Mouse (Mus musculus): Measurements from ENCODE around the gene Phlpp2.

DNA sequence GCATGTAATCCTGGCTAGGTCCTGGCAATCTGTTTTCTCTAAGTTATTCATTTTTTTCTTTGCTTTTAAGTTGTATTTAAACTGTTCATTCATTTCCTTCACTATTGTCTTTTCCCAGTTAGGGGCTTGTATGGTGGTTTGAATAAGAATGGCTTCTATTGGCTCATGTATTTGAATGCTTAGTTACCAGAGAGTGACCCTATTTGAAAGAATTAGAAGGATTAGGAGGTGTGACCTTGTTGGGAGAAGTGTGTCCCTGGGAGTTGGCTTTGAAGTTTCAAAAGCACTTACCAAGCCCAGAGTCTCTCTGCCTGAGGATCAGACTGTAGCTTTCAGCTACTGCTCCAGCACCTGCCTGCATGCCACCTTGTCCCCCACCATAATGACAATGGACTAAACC, 17.0 kb downstream of the Phlpp2 start:
- TF ChIP-seq CTCF (IDR thresholded peaks at IDR 0.05; ENCODE audit: insufficient read depth, low read length): no peak
- TF ChIP-seq POLR2A (IDR thresholded peaks at IDR 0.05; ENCODE audit: borderline replicate concordance, extremely low read depth, low read depth, low read length): no peak
